Comparison of ENCODE assay signal across 9 mouse cellular contexts in genomic region chr12:117152366-117153165, GRCm38 (mm10).
DNase-seq lines count a peak whose midpoint lies in the region; ATAC-seq and TF ChIP-seq lines count a peak whose summit lies in the region.
"Had no signal": no experiment of that assay in that cellular context is flagged by ENCODE, and none has a peak within 500 bp of the region (broad histone marks: within the 10 kb centered on the region; RNA-seq: fewer than 3 reads in every experiment).

No protein-coding gene starts in this region.

- no peak for ATAC-seq in kidney, embryonic 15.5 days (replicated peaks; ENCODE audit: low FRiP score)
- ATAC-seq in kidney, embryonic 14.5 days (ENCODE audit: low FRiP score, low TSS enrichment) = no peak
- no peak for ATAC-seq in embryonic facial prominence, embryonic 12.5 days (ENCODE audit: insufficient number of reproducible peaks, insufficient read depth, low FRiP score, low TSS enrichment)
- no peak for ATAC-seq in hindbrain, postnatal 0 days
- no peak for ATAC-seq in neural tube, embryonic 13.5 days (ENCODE audit: low read depth)

- H3K4me2 ChIP-seq in kidney, embryonic 15.5 days = peak overlapping the region; percentile 13; the same call in 1 of the 2 replicates
- H3K4me2 ChIP-seq in kidney, embryonic 14.5 days (replicated peaks; ENCODE audit: low read depth, low read length) = no peak overlapping the region
- H3K4me2 ChIP-seq in embryonic facial prominence, embryonic 12.5 days (replicated peaks) = peak overlapping the region; percentile 94
- peak overlapping the region; percentile 77 for H3K4me2 ChIP-seq in hindbrain, postnatal 0 days (ENCODE audit: low read depth, low read length)
- peak overlapping the region; percentile 86 for H3K4me2 ChIP-seq in neural tube, embryonic 13.5 days

- intact Hi-C loops in left cerebral cortex, postnatal 25 days (cut with DNase I) = loop anchor here (5.0 to 10.0 kb wide), 2 partner anchors 95 to 202 kb away; no protein-coding TSS in a partner anchor

- DNase-seq in hindbrain, postnatal 0 days (ENCODE audit: low spot score) = no peak
- no peak for DNase-seq in thymus, adult 2 months
- DNase-seq in left cerebral cortex, postnatal 25 days (ENCODE audit: low spot score in 2 of 2) = no peak
- no peak for DNase-seq in cerebellum, adult 18-20 months
- DNase-seq: kidney, adult 11 months had no signal

- H3K4me3 ChIP-seq in kidney, embryonic 15.5 days (replicated peaks) = peak overlapping the region; percentile 59
- no peak overlapping the region for H3K4me3 ChIP-seq in kidney, embryonic 14.5 days (ENCODE audit: low read length)
- H3K4me3 ChIP-seq in embryonic facial prominence, embryonic 12.5 days = peak overlapping the region; percentile 65; the same call in 1 of the 2 replicates
- H3K4me3 ChIP-seq in hindbrain, postnatal 0 days (ENCODE audit: low read length) = peak overlapping the region; percentile 61; the same call in 1 of the 2 replicates
- peak overlapping the region; percentile 64; the same call in 1 of the 2 replicates for H3K4me3 ChIP-seq in neural tube, embryonic 13.5 days
- H3K4me3 ChIP-seq in thymus, adult 2 months (ENCODE audit: control insufficient read depth, insufficient read depth, low read length) = no peak overlapping the region

- peaks cover 94% of the 10 kb centered on the region for H3K27me3 ChIP-seq in kidney, embryonic 15.5 days
- peaks cover 89% of the 10 kb centered on the region for H3K27me3 ChIP-seq in kidney, embryonic 14.5 days (ENCODE audit: control insufficient read depth, insufficient read depth, low read length)
- H3K27me3 ChIP-seq in embryonic facial prominence, embryonic 12.5 days = peaks cover 72% of the 10 kb centered on the region
- H3K27me3 ChIP-seq in hindbrain, postnatal 0 days (ENCODE audit: insufficient read depth, low read length) = peaks cover 20% of the 10 kb centered on the region
- peaks cover 76% of the 10 kb centered on the region for H3K27me3 ChIP-seq in neural tube, embryonic 13.5 days
- H3K27me3 ChIP-seq in thymus, adult 2 months (ENCODE audit: control insufficient read depth, insufficient read depth, low read length) = peaks cover under 1% of the 10 kb centered on the region; the same call in 1 of the 2 replicates

- 4% methylated on average over 28 of the region's 28 CpGs for WGBS in kidney, embryonic 15.5 days
- 2% methylated on average over 28 of the region's 28 CpGs for WGBS in kidney, embryonic 14.5 days
- WGBS in embryonic facial prominence, embryonic 12.5 days = 3% methylated on average over 28 of the region's 28 CpGs
- WGBS in hindbrain, postnatal 0 days = 12% methylated on average over 24 of the region's 28 CpGs
- WGBS in neural tube, embryonic 13.5 days = 8% methylated on average over 28 of the region's 28 CpGs
- 8% methylated on average over 28 of the region's 28 CpGs for WGBS in thymus, adult 2 months

- TF ChIP-seq CTCF in hindbrain, postnatal 0 days (IDR thresholded peaks at IDR 0.05; ENCODE audit: low read depth) = peak; percentile 20; the same call in 1 of the 2 replicates
- no peak for TF ChIP-seq CTCF in thymus, adult 2 months (IDR thresholded peaks at IDR 0.05; ENCODE audit: borderline replicate concordance, control insufficient read depth, extremely low read depth, insufficient read depth, low read length, poor library complexity)

- no peaks in the 10 kb centered on the region for H3K36me3 ChIP-seq in kidney, embryonic 15.5 days
- no peaks in the 10 kb centered on the region for H3K36me3 ChIP-seq in kidney, embryonic 14.5 days (ENCODE audit: control insufficient read depth, insufficient read depth, low read length)
- no peaks in the 10 kb centered on the region for H3K36me3 ChIP-seq in embryonic facial prominence, embryonic 12.5 days
- no peaks in the 10 kb centered on the region for H3K36me3 ChIP-seq in hindbrain, postnatal 0 days (ENCODE audit: insufficient read depth, low read length)
- no peaks in the 10 kb centered on the region for H3K36me3 ChIP-seq in neural tube, embryonic 13.5 days
- H3K36me3 ChIP-seq in thymus, adult 2 months (ENCODE audit: control insufficient read depth, insufficient read depth, low read length) = no peaks in the 10 kb centered on the region

- TF ChIP-seq POLR2A in thymus, adult 2 months (IDR thresholded peaks at IDR 0.05; ENCODE audit: control insufficient read depth, extremely low read depth, insufficient read depth, low read length, poor library complexity) = no peak

- H3K27ac ChIP-seq in kidney, embryonic 15.5 days = no peak overlapping the region
- H3K27ac ChIP-seq in kidney, embryonic 14.5 days (ENCODE audit: low read depth, low read length) = no peak overlapping the region
- no peak overlapping the region for H3K27ac ChIP-seq in embryonic facial prominence, embryonic 12.5 days
- H3K27ac ChIP-seq in hindbrain, postnatal 0 days = peak overlapping the region; percentile 75; the same call in 1 of the 2 replicates
- no peak overlapping the region for H3K27ac ChIP-seq in neural tube, embryonic 13.5 days (replicated peaks)
- H3K27ac ChIP-seq in thymus, adult 2 months (ENCODE audit: control insufficient read depth, insufficient read depth, low read length) = no peak overlapping the region

- no peaks in the 10 kb centered on the region for H3K9me3 ChIP-seq in kidney, embryonic 15.5 days (replicated peaks)
- no peaks in the 10 kb centered on the region for H3K9me3 ChIP-seq in kidney, embryonic 14.5 days (ENCODE audit: control insufficient read depth, low read length)
- no peaks in the 10 kb centered on the region for H3K9me3 ChIP-seq in embryonic facial prominence, embryonic 12.5 days
- H3K9me3 ChIP-seq in hindbrain, postnatal 0 days (ENCODE audit: low read length) = no peaks in the 10 kb centered on the region
- no peaks in the 10 kb centered on the region for H3K9me3 ChIP-seq in neural tube, embryonic 13.5 days

- H3K4me1 ChIP-seq in kidney, embryonic 15.5 days = peaks cover 21% of the 10 kb centered on the region
- H3K4me1 ChIP-seq in kidney, embryonic 14.5 days (ENCODE audit: control insufficient read depth, insufficient read depth, low read length) = peaks cover 5% of the 10 kb centered on the region; the same call in 1 of the 2 replicates
- H3K4me1 ChIP-seq in embryonic facial prominence, embryonic 12.5 days = peaks cover 16% of the 10 kb centered on the region
- peaks cover 5% of the 10 kb centered on the region; the same call in 1 of the 2 replicates for H3K4me1 ChIP-seq in hindbrain, postnatal 0 days (ENCODE audit: insufficient read depth, low read length)
- peaks cover 63% of the 10 kb centered on the region for H3K4me1 ChIP-seq in neural tube, embryonic 13.5 days (replicated peaks)
- H3K4me1 ChIP-seq in thymus, adult 2 months (replicated peaks; ENCODE audit: control insufficient read depth, insufficient read depth, low read length) = peaks cover 2% of the 10 kb centered on the region; the same call in 1 of the 2 replicates

- no peak overlapping the region for H3K9ac ChIP-seq in kidney, embryonic 15.5 days
- H3K9ac ChIP-seq in kidney, embryonic 14.5 days (ENCODE audit: low read depth, low read length) = no peak overlapping the region
- no peak overlapping the region for H3K9ac ChIP-seq in embryonic facial prominence, embryonic 12.5 days
- H3K9ac ChIP-seq in hindbrain, postnatal 0 days (replicated peaks; ENCODE audit: low read length) = no peak overlapping the region
- H3K9ac ChIP-seq in neural tube, embryonic 13.5 days = 0 out of 2 replicates have a peak overlapping the region, but pooled peaks have one; percentile 17

Comparison
In these comparisons a context has a peak if more than half of its experiments do, and no peak if none do; other contexts are left out.
1. H3K4me3 ChIP-seq: peak in kidney, embryonic 15.5 days (single experiment), embryonic facial prominence, embryonic 12.5 days (single experiment), hindbrain, postnatal 0 days (single experiment) and neural tube, embryonic 13.5 days (single experiment); none in kidney, embryonic 14.5 days (single experiment) and thymus, adult 2 months (single experiment).